In genomic region chr3:95891211-95892065, GRCm38 (mm10) we compare ENCODE assay signal across 8 mouse cellular contexts. TPM values are rescaled to one million over a fixed set of nuclear protein-coding genes. Genes with fewer than 3 reads are reported as not detected.
DNase-seq lines count a peak whose midpoint lies in the region; ATAC-seq and TF ChIP-seq lines count a peak whose summit lies in the region.

Gene BC028528 (minus strand): TSS chr3:95892005.

- peaks cover 24% of the 10 kb centered on the region for H3K4me1 ChIP-seq in forebrain, embryonic 13.5 days
- H3K4me1 ChIP-seq in hindbrain, embryonic 15.5 days (replicated peaks) = peaks cover 24% of the 10 kb centered on the region
- H3K4me1 ChIP-seq in lung, embryonic 14.5 days (ENCODE audit: insufficient read depth) = peaks cover 4% of the 10 kb centered on the region; the same call in 1 of the 2 replicates

- ATAC-seq in forebrain, embryonic 13.5 days = no peak
- no peak for ATAC-seq in hindbrain, embryonic 15.5 days (ENCODE audit: low FRiP score, low read depth)
- ATAC-seq in lung, embryonic 14.5 days (ENCODE audit: insufficient read depth) = no peak
- ATAC-seq in neutrophil, adult 5-6 weeks (ENCODE audit: extremely low read depth, insufficient number of reproducible peaks, low FRiP score, poor library complexity, severe bottlenecking) = peak; percentile 52
- no peak for ATAC-seq in CD4-positive, CD25-positive, alpha-beta regulatory T cell, adult 4 months

- peaks cover 10% of the 10 kb centered on the region; the same call in 1 of the 2 replicates for H3K27me3 ChIP-seq in forebrain, embryonic 13.5 days
- no peaks in the 10 kb centered on the region for H3K27me3 ChIP-seq in hindbrain, embryonic 15.5 days
- H3K27me3 ChIP-seq in lung, embryonic 14.5 days (ENCODE audit: insufficient read depth, low read length) = no peaks in the 10 kb centered on the region

- WGBS in forebrain, embryonic 13.5 days = 31% methylated on average over 12 of the region's 12 CpGs
- WGBS in hindbrain, embryonic 15.5 days = 26% methylated on average over 12 of the region's 12 CpGs
- WGBS in lung, embryonic 14.5 days = 17% methylated on average over 12 of the region's 12 CpGs

- H3K27ac ChIP-seq in forebrain, embryonic 13.5 days = 0 out of 2 replicates have a peak within 1 kb of the TSS, but pooled peaks have one; percentile 21
- H3K27ac ChIP-seq in hindbrain, embryonic 15.5 days (replicated peaks) = peak within 1 kb of the TSS; percentile 43
- peak within 1 kb of the TSS; percentile 94 for H3K27ac ChIP-seq in lung, embryonic 14.5 days (ENCODE audit: low read depth)

- peak; percentile 79 to 84 for DNase-seq in B cell, adult 2 months
- peak; percentile 82 for DNase-seq in MN1 (ENCODE audit: low spot score)
- peak; percentile 85 for DNase-seq in lung, embryonic 14.5 days
- DNase-seq in cerebellum, adult 11 months = no peak

- H3K9me3 ChIP-seq in forebrain, embryonic 13.5 days (replicated peaks) = no peaks in the 10 kb centered on the region
- H3K9me3 ChIP-seq in hindbrain, embryonic 15.5 days = no peaks in the 10 kb centered on the region
- no peaks in the 10 kb centered on the region for H3K9me3 ChIP-seq in lung, embryonic 14.5 days (ENCODE audit: low read depth, low read length)

- no peak for TF ChIP-seq CTCF in lung, embryonic 14.5 days (IDR thresholded peaks at IDR 0.05; ENCODE audit: low read depth)

- H3K9ac ChIP-seq in forebrain, embryonic 13.5 days = no peak within 1 kb of the TSS
- 0 out of 2 replicates have a peak within 1 kb of the TSS, but pooled peaks have one; percentile 4 for H3K9ac ChIP-seq in hindbrain, embryonic 15.5 days
- peak within 1 kb of the TSS; percentile 53 for H3K9ac ChIP-seq in lung, embryonic 14.5 days

- no peak within 1 kb of the TSS for H3K4me3 ChIP-seq in forebrain, embryonic 13.5 days
- H3K4me3 ChIP-seq in hindbrain, embryonic 15.5 days = peak within 1 kb of the TSS; percentile 6
- peak within 1 kb of the TSS; percentile 36 for H3K4me3 ChIP-seq in lung, embryonic 14.5 days (ENCODE audit: low read depth, low read length)

- H3K4me2 ChIP-seq in forebrain, embryonic 13.5 days = no peak within 1 kb of the TSS
- H3K4me2 ChIP-seq in hindbrain, embryonic 15.5 days = peak within 1 kb of the TSS; percentile 35
- peak within 1 kb of the TSS; percentile 76 for H3K4me2 ChIP-seq in lung, embryonic 14.5 days

- H3K36me3 ChIP-seq in forebrain, embryonic 13.5 days (ENCODE audit: poor library complexity, severe bottlenecking) = no peaks in the 10 kb centered on the region
- H3K36me3 ChIP-seq in hindbrain, embryonic 15.5 days = no peaks in the 10 kb centered on the region
- H3K36me3 ChIP-seq in lung, embryonic 14.5 days (ENCODE audit: insufficient read depth) = peaks cover 18% of the 10 kb centered on the region

RNA-seq across cellular contexts. Expression of gene BC028528, which starts in this region (rescaled TPM):
- 11.8 and 12.4 TPM in 2 replicates for polyA plus RNA-seq in forebrain, embryonic 13.5 days (2015; fragmentation: Nextera tagmentation; extraction: Ambion mirVana)
- 19.8 and 22.8 TPM in 2 replicates for polyA plus RNA-seq in hindbrain, embryonic 15.5 days (2015; fragmentation: Nextera tagmentation; extraction: Ambion mirVana)
- 51.4 and 55.4 TPM in 2 replicates for polyA plus RNA-seq in lung, embryonic 14.5 days (2014; fragmentation: Nextera tagmentation; extraction: Ambion mirVana)
- total RNA-seq in neutrophil, adult 5-6 weeks (2017) = 63.4 and 69.2 TPM in 2 replicates
- polyA plus RNA-seq in CD4-positive, CD25-positive, alpha-beta regulatory T cell, adult 4 months (2017; shearing (Covaris generic)) = 1 to 10 TPM; 1.0 to 3.3 TPM

Comparison
In these comparisons a context has a peak if more than half of its experiments do, and no peak if none do; other contexts are left out.
1. H3K27ac ChIP-seq: peak in every context shown above with its lines; median percentile 94 in lung, embryonic 14.5 days; 43 in hindbrain, embryonic 15.5 days; 21 in forebrain, embryonic 13.5 days.